17 mouse cellular contexts compared by ENCODE assay signal in the genomic region with DNA sequence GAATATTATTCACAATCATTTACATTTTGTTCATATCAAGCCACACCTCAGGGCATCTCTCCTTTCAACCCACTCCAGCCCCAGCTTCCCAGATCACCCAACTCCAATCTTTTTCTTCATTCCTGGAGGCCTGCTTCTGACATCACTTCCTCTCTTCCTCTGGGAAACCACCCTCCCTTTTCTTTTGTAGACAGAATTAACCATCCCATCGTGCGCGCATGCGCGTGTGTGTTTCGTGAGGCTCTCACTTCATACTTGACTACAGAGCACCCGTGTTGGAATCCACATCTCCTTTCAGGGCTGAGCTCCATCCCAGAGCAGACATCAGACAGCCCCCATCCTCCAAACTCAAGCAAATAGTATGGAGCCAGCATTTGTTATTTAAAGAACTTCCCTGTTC.
"Had no signal": no experiment of that assay in that cellular context is flagged by ENCODE, and none has a peak within 500 bp of the region (broad histone marks: within the 10 kb centered on the region; RNA-seq: fewer than 3 reads in every experiment).

No protein-coding gene starts in this region.

- DNase-seq: lung, adult 18-20 months; lung, embryonic 14.5 days; lung, postnatal 10 days; lung, postnatal 4 days; retina, postnatal 1 day; right cerebral cortex, adult 18-20 months; right cerebral cortex, postnatal 25 days; right cerebral cortex, postnatal 4 days; spleen, adult 18-20 months; thymus, adult 18-20 months; thymus, postnatal 14 days; thymus, postnatal 36 days had no signal

- ATAC-seq: midbrain, embryonic 13.5 days; midbrain, embryonic 15.5 days had no signal

- H3K9ac ChIP-seq: lung, embryonic 14.5 days; midbrain, embryonic 13.5 days; midbrain, embryonic 15.5 days; neural tube, embryonic 12.5 days had no signal

- H3K27me3 ChIP-seq: midbrain, embryonic 13.5 days; midbrain, embryonic 15.5 days; neural tube, embryonic 12.5 days had no signal

- H3K36me3 ChIP-seq: midbrain, embryonic 13.5 days; midbrain, embryonic 15.5 days; neural tube, embryonic 12.5 days had no signal

- H3K4me3 ChIP-seq: megakaryocyte, embryonic 14.5 days; midbrain, embryonic 13.5 days; midbrain, embryonic 15.5 days; neural tube, embryonic 12.5 days had no signal

- H3K27ac ChIP-seq: midbrain, embryonic 13.5 days; midbrain, embryonic 15.5 days; neural tube, embryonic 12.5 days had no signal

- H3K9me3 ChIP-seq: megakaryocyte, embryonic 14.5 days; midbrain, embryonic 13.5 days; midbrain, embryonic 15.5 days; neural tube, embryonic 12.5 days had no signal

- H3K4me1 ChIP-seq: midbrain, embryonic 15.5 days had no signal

- H3K4me2 ChIP-seq: lung, embryonic 14.5 days; midbrain, embryonic 11.5 days; midbrain, embryonic 13.5 days; midbrain, embryonic 15.5 days; neural tube, embryonic 12.5 days had no signal
